In genomic region chr11:106587786-106588519, GRCm38 (mm10) we compare ENCODE assay signal across 27 mouse cellular contexts. TPM values are rescaled to one million over a fixed set of nuclear protein-coding genes. Genes with fewer than 3 reads are reported as not detected.
DNase-seq lines count a peak whose midpoint lies in the region; ATAC-seq and TF ChIP-seq lines count a peak whose summit lies in the region.
"Had no signal": no experiment of that assay in that cellular context is flagged by ENCODE, and none has a peak within 500 bp of the region (broad histone marks: within the 10 kb centered on the region; RNA-seq: fewer than 3 reads in every experiment).

No protein-coding gene starts in this region.

- no peaks in the 10 kb centered on the region for H3K9me3 ChIP-seq in intestine, embryonic 15.5 days
- no peaks in the 10 kb centered on the region for H3K9me3 ChIP-seq in intestine, postnatal 0 days (ENCODE audit: control insufficient read depth)
- H3K9me3 ChIP-seq in stomach, embryonic 16.5 days (replicated peaks; ENCODE audit: control insufficient read depth, low read length), result no peaks in the 10 kb centered on the region
- H3K9me3 ChIP-seq: embryonic facial prominence, embryonic 13.5 days; forebrain, embryonic 13.5 days; hindbrain, embryonic 10.5 days; liver, embryonic 13.5 days; stomach, embryonic 15.5 days had no signal

- no peaks in the 10 kb centered on the region for H3K36me3 ChIP-seq in intestine, embryonic 15.5 days
- no peaks in the 10 kb centered on the region for H3K36me3 ChIP-seq in intestine, postnatal 0 days (ENCODE audit: control insufficient read depth, insufficient read depth)
- H3K36me3 ChIP-seq in stomach, embryonic 16.5 days (ENCODE audit: control insufficient read depth, insufficient read depth, low read length), result no peaks in the 10 kb centered on the region
- H3K36me3 ChIP-seq: stomach, embryonic 15.5 days had no signal

- 0 out of 2 replicates have a peak, but pooled peaks cover 7% of the 10 kb centered on the region for H3K4me1 ChIP-seq in intestine, embryonic 15.5 days (replicated peaks)
- no peaks in the 10 kb centered on the region for H3K4me1 ChIP-seq in intestine, postnatal 0 days (replicated peaks; ENCODE audit: control insufficient read depth, insufficient read depth, low read length)
- no peaks in the 10 kb centered on the region for H3K4me1 ChIP-seq in stomach, embryonic 16.5 days (ENCODE audit: control insufficient read depth, insufficient read depth, low read length)
- H3K4me1 ChIP-seq: forebrain, embryonic 13.5 days; stomach, embryonic 15.5 days had no signal

- TF ChIP-seq CTCF in intestine, postnatal 0 days (IDR thresholded peaks at IDR 0.05; ENCODE audit: low read depth), result no peak

- WGBS in intestine, embryonic 15.5 days, result 74% methylated on average over 10 of the region's 10 CpGs
- WGBS in intestine, postnatal 0 days, result 63% methylated on average over 10 of the region's 10 CpGs
- WGBS in stomach, embryonic 16.5 days, result 69% methylated on average over 10 of the region's 10 CpGs

- ATAC-seq in intestine, embryonic 15.5 days, result peak; percentile 61; the same call in 1 of the 2 replicates
- no peak for ATAC-seq in intestine, postnatal 0 days
- peak; percentile 72 for ATAC-seq in activated CD4-positive, CD25-positive, alpha-beta regulatory T cell, adult 4 months
- ATAC-seq in stomach, embryonic 16.5 days (ENCODE audit: insufficient read depth, low FRiP score), result peak; percentile 66; the same call in 1 of the 2 replicates
- ATAC-seq: forebrain, embryonic 13.5 days; hindbrain, embryonic 16.5 days had no signal

- no peak overlapping the region for H3K4me3 ChIP-seq in intestine, embryonic 15.5 days (replicated peaks)
- no peak overlapping the region for H3K4me3 ChIP-seq in intestine, postnatal 0 days (ENCODE audit: low read depth, low read length)
- H3K4me3 ChIP-seq in stomach, embryonic 16.5 days (replicated peaks; ENCODE audit: low read length), result no peak overlapping the region
- H3K4me3 ChIP-seq: embryonic facial prominence, embryonic 13.5 days; erythroblast, embryonic 14.5 days; forebrain, embryonic 13.5 days; heart, embryonic 12.5 days; hindbrain, embryonic 10.5 days; liver, embryonic 13.5 days; stomach, embryonic 15.5 days had no signal

- H3K27me3 ChIP-seq in intestine, embryonic 15.5 days (replicated peaks), result no peaks in the 10 kb centered on the region
- no peaks in the 10 kb centered on the region for H3K27me3 ChIP-seq in intestine, postnatal 0 days (replicated peaks; ENCODE audit: control insufficient read depth, insufficient read depth, low read length)
- H3K27me3 ChIP-seq in stomach, embryonic 16.5 days (ENCODE audit: control insufficient read depth, insufficient read depth, low read length), result no peaks in the 10 kb centered on the region
- H3K27me3 ChIP-seq: embryonic facial prominence, embryonic 13.5 days; forebrain, embryonic 13.5 days; heart, embryonic 12.5 days; liver, embryonic 13.5 days; stomach, embryonic 15.5 days had no signal

- DNase-seq in 416B (ENCODE audit: low read depth), result peak; percentile 88
- DNase-seq in cerebellum, postnatal 25 days, result no peak
- DNase-seq in cerebellum, adult 8-10 months, result no peak
- DNase-seq: cerebellum, adult 11-12 months; cerebellum, postnatal 36 days; embryo, embryonic 11 days; kidney, adult 18-20 months; liver, embryonic 13.5 days; lung, postnatal 4 days; midbrain, embryonic 14.5 days; right cerebral cortex, adult 18-20 months; right cerebral cortex, postnatal 4 days; thymus, adult 2 months; thymus, postnatal 4 days had no signal

- no peak overlapping the region for H3K4me2 ChIP-seq in intestine, embryonic 15.5 days (replicated peaks)
- H3K4me2 ChIP-seq in intestine, postnatal 0 days (replicated peaks; ENCODE audit: low read depth), result no peak overlapping the region
- H3K4me2 ChIP-seq in stomach, embryonic 16.5 days (ENCODE audit: low read depth, low read length), result no peak overlapping the region
- H3K4me2 ChIP-seq: embryonic facial prominence, embryonic 13.5 days; forebrain, embryonic 13.5 days; liver, embryonic 13.5 days; stomach, embryonic 15.5 days had no signal

- H3K9ac ChIP-seq in intestine, embryonic 15.5 days, result no peak overlapping the region
- H3K9ac ChIP-seq in intestine, postnatal 0 days (ENCODE audit: low read depth, low read length), result no peak overlapping the region
- no peak overlapping the region for H3K9ac ChIP-seq in stomach, embryonic 16.5 days (ENCODE audit: low read length)
- H3K9ac ChIP-seq: embryonic facial prominence, embryonic 13.5 days; forebrain, embryonic 13.5 days; heart, embryonic 12.5 days; liver, embryonic 13.5 days; lung, embryonic 14.5 days; stomach, embryonic 15.5 days had no signal

- no peak overlapping the region for H3K27ac ChIP-seq in intestine, embryonic 15.5 days
- H3K27ac ChIP-seq in intestine, postnatal 0 days (ENCODE audit: low read depth, low read length), result no peak overlapping the region
- no peak overlapping the region for H3K27ac ChIP-seq in stomach, embryonic 16.5 days (ENCODE audit: low read length)
- H3K27ac ChIP-seq: embryonic facial prominence, embryonic 13.5 days; forebrain, embryonic 13.5 days; hindbrain, embryonic 10.5 days; kidney, postnatal 0 days; liver, embryonic 13.5 days; stomach, embryonic 15.5 days had no signal

RNA-seq across cellular contexts. Expression of gene Tex2, which starts 25.3 kb away (rescaled TPM):
- polyA plus RNA-seq in intestine, embryonic 15.5 days (2015; fragmentation: Nextera tagmentation; extraction: Ambion mirVana), result 10.4 and 11.1 TPM in 2 replicates
- 17.1 and 19.3 TPM in 2 replicates for polyA plus RNA-seq in intestine, postnatal 0 days (2015; fragmentation: Nextera tagmentation; extraction: Ambion mirVana)
- 10 to 100 TPM; 25.6 to 32.9 TPM for polyA plus RNA-seq in activated CD4-positive, CD25-positive, alpha-beta regulatory T cell, adult 4 months (2017; shearing (Covaris generic))
- 13.1 and 15.2 TPM in 2 replicates for polyA plus RNA-seq in stomach, embryonic 16.5 days (2015; fragmentation: Nextera tagmentation; extraction: Ambion mirVana)
